15 mouse cellular contexts compared by ENCODE assay signal in genomic region chr12:12781526-12781925, GRCm38 (mm10).
A peak's percentile ranks its signal among the peaks of the same experiment; 100 is the strongest.
DNase-seq lines count a peak whose midpoint lies in the region; ATAC-seq and TF ChIP-seq lines count a peak whose summit lies in the region.
"Had no signal": no experiment of that assay in that cellular context is flagged by ENCODE, and none has a peak within 500 bp of the region (broad histone marks: within the 10 kb centered on the region; RNA-seq: fewer than 3 reads in every experiment).

No protein-coding gene starts in this region.

- no peaks in the 10 kb centered on the region for H3K27me3 ChIP-seq in heart, postnatal 0 days (ENCODE audit: control insufficient read depth, insufficient read depth, low read length)
- H3K27me3 ChIP-seq in lung, embryonic 14.5 days (ENCODE audit: insufficient read depth, low read length) = no peaks in the 10 kb centered on the region
- no peaks in the 10 kb centered on the region for H3K27me3 ChIP-seq in E14TG2a.4 (ENCODE audit: insufficient read depth, low read length)
- peaks cover 11% of the 10 kb centered on the region for H3K27me3 ChIP-seq in embryonic facial prominence, embryonic 10.5 days (replicated peaks; ENCODE audit: low read depth, poor library complexity, severe bottlenecking)

- H3K4me2 ChIP-seq in heart, postnatal 0 days (ENCODE audit: low read depth, low read length) = no peak overlapping the region
- no peak overlapping the region for H3K4me2 ChIP-seq in lung, embryonic 14.5 days
- H3K4me2 ChIP-seq: limb, embryonic 13.5 days had no signal

- H3K36me3 ChIP-seq in heart, postnatal 0 days (replicated peaks; ENCODE audit: control insufficient read depth, insufficient read depth, low read length) = no peaks in the 10 kb centered on the region
- H3K36me3 ChIP-seq in lung, embryonic 14.5 days (ENCODE audit: insufficient read depth) = no peaks in the 10 kb centered on the region
- peaks cover 23% of the 10 kb centered on the region for H3K36me3 ChIP-seq in E14TG2a.4 (ENCODE audit: insufficient read depth, low read length)
- no peaks in the 10 kb centered on the region for H3K36me3 ChIP-seq in embryonic facial prominence, embryonic 10.5 days (replicated peaks)
- H3K36me3 ChIP-seq: limb, embryonic 13.5 days had no signal

- H3K4me1 ChIP-seq in heart, postnatal 0 days (ENCODE audit: control insufficient read depth, insufficient read depth) = no peaks in the 10 kb centered on the region
- H3K4me1 ChIP-seq in lung, embryonic 14.5 days (ENCODE audit: insufficient read depth) = peaks cover 4% of the 10 kb centered on the region; the same call in 1 of the 2 replicates
- H3K4me1 ChIP-seq in E14TG2a.4 (replicated peaks; ENCODE audit: low read depth, low read length) = peaks cover 62% of the 10 kb centered on the region
- peaks cover 28% of the 10 kb centered on the region for H3K4me1 ChIP-seq in embryonic facial prominence, embryonic 10.5 days

- peak; percentile 15; the same call in 1 of the 2 replicates for TF ChIP-seq CTCF in heart, postnatal 0 days (IDR thresholded peaks at IDR 0.05; ENCODE audit: low read depth)
- peak; percentile 36; the same call in 1 of the 2 replicates for TF ChIP-seq CTCF in lung, embryonic 14.5 days (IDR thresholded peaks at IDR 0.05; ENCODE audit: low read depth)
- TF ChIP-seq CTCF in E14TG2a.4 (conservative IDR thresholded peaks at IDR 0.05; ENCODE audit: low read length) = peak; percentile 50

- H3K27ac ChIP-seq in heart, postnatal 0 days (ENCODE audit: low read depth) = no peak overlapping the region
- no peak overlapping the region for H3K27ac ChIP-seq in lung, embryonic 14.5 days (ENCODE audit: low read depth)
- no peak overlapping the region for H3K27ac ChIP-seq in embryonic facial prominence, embryonic 10.5 days (replicated peaks)
- H3K27ac ChIP-seq: limb, embryonic 13.5 days; macrophage had no signal

- H3K4me3 ChIP-seq in heart, postnatal 0 days (ENCODE audit: low read depth, low read length) = no peak overlapping the region
- H3K4me3 ChIP-seq in lung, embryonic 14.5 days (ENCODE audit: low read depth, low read length) = no peak overlapping the region
- no peak overlapping the region for H3K4me3 ChIP-seq in E14TG2a.4 (replicated peaks; ENCODE audit: low read length)
- no peak overlapping the region for H3K4me3 ChIP-seq in embryonic facial prominence, embryonic 10.5 days
- H3K4me3 ChIP-seq: limb, embryonic 13.5 days had no signal

- WGBS in heart, postnatal 0 days = 93% methylated on average over 5 of the region's 5 CpGs
- WGBS in lung, embryonic 14.5 days = 95% methylated on average over 5 of the region's 5 CpGs
- WGBS in embryonic facial prominence, embryonic 10.5 days = 96% methylated on average over 5 of the region's 5 CpGs

- peaks cover 6% of the 10 kb centered on the region; the same call in 1 of the 2 replicates for H3K9me3 ChIP-seq in heart, postnatal 0 days (replicated peaks; ENCODE audit: control insufficient read depth, low read length)
- no peaks in the 10 kb centered on the region for H3K9me3 ChIP-seq in lung, embryonic 14.5 days (ENCODE audit: low read depth, low read length)
- H3K9me3 ChIP-seq in E14TG2a.4 (ENCODE audit: low read length) = peaks cover 40% of the 10 kb centered on the region
- H3K9me3 ChIP-seq in embryonic facial prominence, embryonic 10.5 days = peaks cover 4% of the 10 kb centered on the region; the same call in 1 of the 2 replicates

- ATAC-seq in heart, postnatal 0 days (ENCODE audit: insufficient read depth, low read depth) = no peak
- no peak for ATAC-seq in lung, embryonic 14.5 days (ENCODE audit: insufficient read depth)
- ATAC-seq: hindbrain, embryonic 16.5 days had no signal

- no peak for TF ChIP-seq EP300 in heart, postnatal 0 days (IDR thresholded peaks at IDR 0.05; ENCODE audit: low read depth)

- DNase-seq in heart, postnatal 0 days (ENCODE audit: low spot score) = no peak
- DNase-seq in heart, postnatal 4 days = no peak
- DNase-seq in lung, embryonic 14.5 days = no peak
- no peak for DNase-seq in lung, postnatal 4 days
- peak; percentile 1 for DNase-seq in c-Kit-positive CD71-positive TER-119-positive erythroid progenitor cells, embryonic 14.5 days (ENCODE audit: low spot score)
- no peak for DNase-seq in ovary, postnatal 36 days (ENCODE audit: low spot score)
- no peak for DNase-seq in embryonic facial prominence, embryonic 10.5 days (ENCODE audit: low spot score)
- DNase-seq: adrenal gland, postnatal 10 days; B cell, adult 2 months; gastrocnemius, postnatal 36 days; right cerebral cortex, postnatal 4 days had no signal

- no peak overlapping the region for H3K9ac ChIP-seq in heart, postnatal 0 days (replicated peaks; ENCODE audit: low read depth, low read length)
- no peak overlapping the region for H3K9ac ChIP-seq in lung, embryonic 14.5 days
- H3K9ac ChIP-seq: limb, embryonic 13.5 days had no signal
